ENCODE assay signal across 14 mouse cellular contexts in the genomic region with DNA sequence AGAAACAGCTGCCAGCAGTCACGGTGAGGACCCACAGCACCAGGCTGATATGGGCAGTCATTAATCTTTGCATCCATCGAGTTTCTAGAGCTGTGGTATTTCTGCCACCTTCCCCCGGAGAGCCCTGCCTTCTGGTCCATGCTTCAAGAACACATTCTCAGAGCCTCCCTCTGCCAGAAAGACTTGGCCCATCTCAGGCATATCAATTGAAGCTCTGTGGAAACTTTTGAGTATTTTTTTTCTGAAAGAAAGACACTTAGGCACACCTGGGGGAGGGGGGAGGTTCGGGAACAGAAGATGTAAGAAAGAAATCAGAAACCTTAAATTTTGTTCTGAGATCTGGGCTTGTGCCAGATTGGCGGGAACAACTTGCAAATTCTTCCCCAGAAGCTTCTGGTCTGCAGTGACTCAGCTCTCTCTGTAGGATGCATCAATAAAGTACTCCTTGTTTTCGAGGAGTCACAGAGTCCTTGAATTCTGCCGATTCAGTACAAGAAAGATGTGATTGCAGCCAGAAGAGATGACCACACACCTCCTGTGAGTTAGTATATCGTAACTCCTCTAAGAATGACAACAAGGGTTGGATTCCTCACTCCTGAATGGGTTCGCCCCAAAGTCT.
A peak's percentile ranks its signal among the peaks of the same experiment; 100 is the strongest.
DNase-seq lines count a peak whose midpoint lies in the region; ATAC-seq and TF ChIP-seq lines count a peak whose summit lies in the region.
"Had no signal": no experiment of that assay in that cellular context is flagged by ENCODE, and none has a peak within 500 bp of the region (broad histone marks: within the 10 kb centered on the region; RNA-seq: fewer than 3 reads in every experiment).

No protein-coding gene starts in this region.

- WGBS in midbrain, embryonic 11.5 days: 83% methylated on average over 9 of the region's 9 CpGs
- WGBS in midbrain, postnatal 0 days: 78% methylated on average over 9 of the region's 9 CpGs
- WGBS in forebrain, embryonic 14.5 days: 82% methylated on average over 9 of the region's 9 CpGs
- 54% methylated on average over 9 of the region's 9 CpGs for WGBS in kidney, embryonic 15.5 days

- TF ChIP-seq CTCF in midbrain, postnatal 0 days (IDR thresholded peaks at IDR 0.05): no peak

- peak; percentile 6 for DNase-seq in adrenal gland, adult 2 months
- DNase-seq in adrenal gland, postnatal 10 days: no peak
- peak; percentile 74 for DNase-seq in midbrain, embryonic 11.5 days (ENCODE audit: low spot score, missing footprints)
- no peak for DNase-seq in midbrain, postnatal 0 days (ENCODE audit: low spot score)
- DNase-seq in left cerebral cortex, postnatal 4 days: peak; percentile 4
- no peak for DNase-seq in heart, postnatal 4 days
- no peak for DNase-seq in forebrain, embryonic 14.5 days (ENCODE audit: low spot score)
- DNase-seq: cerebellum, adult 11 months; heart, adult 18-20 months; liver, postnatal 0 days; thymus, postnatal 36 days had no signal

- H3K9me3 ChIP-seq in midbrain, embryonic 11.5 days (ENCODE audit: control insufficient read depth, low read length): no peaks in the 10 kb centered on the region
- no peaks in the 10 kb centered on the region for H3K9me3 ChIP-seq in midbrain, postnatal 0 days (ENCODE audit: low read length)
- H3K9me3 ChIP-seq in forebrain, embryonic 14.5 days (replicated peaks; ENCODE audit: control insufficient read depth, low read length): no peaks in the 10 kb centered on the region
- no peaks in the 10 kb centered on the region for H3K9me3 ChIP-seq in kidney, embryonic 15.5 days (replicated peaks)
- H3K9me3 ChIP-seq: limb, embryonic 13.5 days had no signal

- H3K36me3 ChIP-seq in midbrain, embryonic 11.5 days (ENCODE audit: control insufficient read depth, insufficient read depth, low read length): no peaks in the 10 kb centered on the region
- H3K36me3 ChIP-seq in midbrain, postnatal 0 days (ENCODE audit: insufficient read depth, low read length): no peaks in the 10 kb centered on the region
- H3K36me3 ChIP-seq in forebrain, embryonic 14.5 days (ENCODE audit: control insufficient read depth, insufficient read depth, low read length): no peaks in the 10 kb centered on the region
- H3K36me3 ChIP-seq in kidney, embryonic 15.5 days: no peaks in the 10 kb centered on the region
- H3K36me3 ChIP-seq: limb, embryonic 13.5 days had no signal

- no peaks in the 10 kb centered on the region for H3K4me1 ChIP-seq in midbrain, embryonic 11.5 days (ENCODE audit: control insufficient read depth, insufficient read depth, low read length)
- H3K4me1 ChIP-seq in midbrain, postnatal 0 days (ENCODE audit: insufficient read depth, low read length): no peaks in the 10 kb centered on the region
- no peaks in the 10 kb centered on the region for H3K4me1 ChIP-seq in forebrain, embryonic 14.5 days (ENCODE audit: control insufficient read depth, insufficient read depth, low read length)
- no peaks in the 10 kb centered on the region for H3K4me1 ChIP-seq in kidney, embryonic 15.5 days
- H3K4me1 ChIP-seq: limb, embryonic 13.5 days had no signal

- no peaks in the 10 kb centered on the region for H3K27me3 ChIP-seq in midbrain, embryonic 11.5 days (ENCODE audit: control insufficient read depth, insufficient read depth, low read length)
- no peaks in the 10 kb centered on the region for H3K27me3 ChIP-seq in midbrain, postnatal 0 days (ENCODE audit: insufficient read depth, low read length)
- H3K27me3 ChIP-seq in forebrain, embryonic 14.5 days (replicated peaks; ENCODE audit: control insufficient read depth, insufficient read depth, low read length): no peaks in the 10 kb centered on the region
- no peaks in the 10 kb centered on the region for H3K27me3 ChIP-seq in kidney, embryonic 15.5 days
- H3K27me3 ChIP-seq: limb, embryonic 13.5 days had no signal

- intact Hi-C loops in left cerebral cortex, postnatal 4 days (cut with DNase I): no loop called here

- no peak overlapping the region for H3K4me3 ChIP-seq in midbrain, embryonic 11.5 days (ENCODE audit: low read depth, low read length)
- H3K4me3 ChIP-seq in midbrain, postnatal 0 days (ENCODE audit: low read depth, low read length): no peak overlapping the region
- no peak overlapping the region for H3K4me3 ChIP-seq in forebrain, embryonic 14.5 days (ENCODE audit: low read depth, low read length)
- no peak overlapping the region for H3K4me3 ChIP-seq in kidney, embryonic 15.5 days (replicated peaks)
- H3K4me3 ChIP-seq: limb, embryonic 13.5 days had no signal

- H3K9ac ChIP-seq in midbrain, embryonic 11.5 days (ENCODE audit: low read length): no peak overlapping the region
- H3K9ac ChIP-seq in midbrain, postnatal 0 days (replicated peaks; ENCODE audit: low read length, poor library complexity, severe bottlenecking): no peak overlapping the region
- no peak overlapping the region for H3K9ac ChIP-seq in forebrain, embryonic 14.5 days (ENCODE audit: low read length)
- no peak overlapping the region for H3K9ac ChIP-seq in kidney, embryonic 15.5 days
- H3K9ac ChIP-seq: limb, embryonic 13.5 days; liver, postnatal 0 days had no signal

- H3K4me2 ChIP-seq in midbrain, embryonic 11.5 days: no peak overlapping the region
- H3K4me2 ChIP-seq in midbrain, postnatal 0 days (ENCODE audit: low read depth, low read length, poor library complexity, severe bottlenecking): no peak overlapping the region
- H3K4me2 ChIP-seq in forebrain, embryonic 14.5 days (ENCODE audit: low read length): no peak overlapping the region
- H3K4me2 ChIP-seq in kidney, embryonic 15.5 days: no peak overlapping the region
- H3K4me2 ChIP-seq: limb, embryonic 13.5 days had no signal

- no peak overlapping the region for H3K27ac ChIP-seq in midbrain, embryonic 11.5 days (ENCODE audit: low read depth, low read length)
- H3K27ac ChIP-seq in midbrain, postnatal 0 days (ENCODE audit: low read depth, low read length): no peak overlapping the region
- no peak overlapping the region for H3K27ac ChIP-seq in forebrain, embryonic 14.5 days (ENCODE audit: low read depth, low read length)
- no peak overlapping the region for H3K27ac ChIP-seq in kidney, embryonic 15.5 days
- H3K27ac ChIP-seq: hindbrain, postnatal 0 days; limb, embryonic 13.5 days had no signal

- no peak for ATAC-seq in midbrain, embryonic 11.5 days (ENCODE audit: low FRiP score)
- no peak for ATAC-seq in midbrain, postnatal 0 days (ENCODE audit: low FRiP score)
- no peak for ATAC-seq in forebrain, embryonic 14.5 days
- no peak for ATAC-seq in kidney, embryonic 15.5 days (replicated peaks; ENCODE audit: low FRiP score)
- ATAC-seq: hindbrain, postnatal 0 days; liver, postnatal 0 days had no signal

Comparison
In these comparisons a context has a peak if more than half of its experiments do, and no peak if none do; other contexts are left out.
1. DNase-seq: peak in adrenal gland, adult 2 months (single experiment), midbrain, embryonic 11.5 days (single experiment) and left cerebral cortex, postnatal 4 days (single experiment); none in adrenal gland, postnatal 10 days (single experiment), midbrain, postnatal 0 days (single experiment), heart, postnatal 4 days (single experiment) and forebrain, embryonic 14.5 days (single experiment).